Mouse (Mus musculus) MEL (cell line): ENCODE results near the gene Gprc5d. TPM values are rescaled to one million over a fixed set of nuclear protein-coding genes. Genes with fewer than 3 reads are reported as not detected.

Source experiments
- DNase-seq: peaks from one replicate; pipeline ENCODE4 v3.0.0; 2011; ENCODE audit warnings: low read depth, low spot score
- H3K27ac ChIP-seq: 2 replicates; pipeline ENCODE4 v1.5.1; 2012; ENCODE audit warnings: low read depth, mild to moderate bottlenecking, control low read depth, low read length, moderate library complexity; ENCODE audit not compliant: control insufficient read depth
- H3K27me3 ChIP-seq, 2 experiments: fragments of 150-350 bp in 1 of 2; sonication (generic) in 1 of 2; 2 replicates each; pipeline ENCODE4 v1.6.1; 2012; ENCODE audit warnings: low read length in 2 of 2, mild to moderate bottlenecking in 2 of 2, improper control_type of control experiment in 1 of 2, moderate library complexity in 1 of 2; ENCODE audit not compliant: insufficient read depth in 2 of 2, control insufficient read depth in 1 of 2
- H3K36me3 ChIP-seq, 2 experiments: 2 replicates each; pipeline ENCODE4 v1.6.1; 2012 to 2014; ENCODE audit warnings: low read length in 2 of 2, improper control_type of control experiment in 1 of 2, inconsistent platforms in 1 of 2, mild to moderate bottlenecking in 1 of 2; ENCODE audit not compliant: insufficient read depth in 2 of 2, control insufficient read depth in 1 of 2
- H3K4me1 ChIP-seq, 2 experiments: fragments of 150-350 bp in 1 of 2; sonication (generic) in 1 of 2; 2 replicates each; pipeline ENCODE4 v1.6.1; 2012; ENCODE audit warnings: low read length in 2 of 2, improper control_type of control experiment in 1 of 2, mild to moderate bottlenecking in 1 of 2; ENCODE audit not compliant: insufficient read depth in 2 of 2, control insufficient read depth in 1 of 2
- H3K4me3 ChIP-seq, 2 experiments: fragments of 150-350 bp in 1 of 2; sonication (generic) in 1 of 2; 2 replicates each; pipeline ENCODE4 v1.5.1; 2012; ENCODE audit warnings: low read depth in 2 of 2, low read length in 2 of 2, mild to moderate bottlenecking in 2 of 2, moderate library complexity in 2 of 2, control low read depth in 1 of 2, improper control_type of control experiment in 1 of 2; ENCODE audit not compliant: control insufficient read depth in 1 of 2, insufficient read depth in 1 of 2
- H3K79me2 ChIP-seq: 2 replicates; pipeline ENCODE4 v1.6.1; 2012; ENCODE audit warnings: mild to moderate bottlenecking, low read length, moderate library complexity; ENCODE audit not compliant: control insufficient read depth, poor library complexity, insufficient read depth
- H3K9ac ChIP-seq: 2 replicates; pipeline ENCODE4 v1.6.1; 2012; ENCODE audit warnings: low read depth, mild to moderate bottlenecking, control low read depth, low read length, moderate library complexity; ENCODE audit not compliant: control insufficient read depth, poor library complexity, severe bottlenecking
- H3K9me3 ChIP-seq: fragments of 150-350 bp; sonication (generic); replicated peaks from 2 replicates; pipeline ENCODE4 v1.6.1; 2012; ENCODE audit warnings: mild to moderate bottlenecking, low read length, improper control_type of control experiment, moderate library complexity; ENCODE audit not compliant: insufficient read depth
- CHD2 ChIP-seq: IDR thresholded peaks from 2 replicates; pipeline ENCODE4 v1.6.1; 2011; ENCODE audit warnings: low read length, improper control_type of control experiment
- CTCF ChIP-seq, 3 experiments: IDR thresholded peaks in 2 of 3; conservative IDR thresholded peaks in 1 of 3; 2 replicates each; pipeline ENCODE4 v1.5.1; 2011 to 2012; ENCODE audit warnings: low read length in 3 of 3, low read depth in 2 of 3, mild to moderate bottlenecking in 2 of 3, improper control_type of control experiment in 1 of 3, inconsistent platforms in 1 of 3, mixed read lengths in 1 of 3, moderate library complexity in 1 of 3; ENCODE audit not compliant: control insufficient read depth in 1 of 3, insufficient read depth in 1 of 3, poor library complexity in 1 of 3, severe bottlenecking in 1 of 3
- E2F4 ChIP-seq: IDR thresholded peaks from 2 replicates; pipeline ENCODE4 v1.6.1; 2011; ENCODE audit warnings: low read depth, low read length, improper control_type of control experiment, borderline replicate concordance
- ETS1 ChIP-seq: IDR thresholded peaks from 2 replicates; pipeline ENCODE4 v1.6.1; 2012; ENCODE audit warnings: low read depth, mild to moderate bottlenecking, inconsistent platforms, low read length, improper control_type of control experiment, moderate library complexity
- GATA1 ChIP-seq: IDR thresholded peaks from 2 replicates; pipeline ENCODE4 v1.6.1; 2011; ENCODE audit warnings: low read depth, low read length, improper control_type of control experiment
- HCFC1 ChIP-seq: IDR thresholded peaks from 2 replicates; pipeline ENCODE4 v1.6.1; 2012; ENCODE audit warnings: low read depth, mild to moderate bottlenecking, inconsistent platforms, low read length, improper control_type of control experiment, moderate library complexity
- MAFK ChIP-seq: IDR thresholded peaks from 2 replicates; pipeline ENCODE4 v1.6.1; 2011; ENCODE audit warnings: low read depth, mild to moderate bottlenecking, low read length, improper control_type of control experiment, borderline replicate concordance
- MEF2A ChIP-seq: IDR thresholded peaks from 2 replicates; pipeline ENCODE4 v1.6.1; 2014; ENCODE audit warnings: low read depth, mild to moderate bottlenecking, inconsistent platforms, low read length, improper control_type of control experiment; ENCODE audit not compliant: poor library complexity, insufficient replicate concordance, severe bottlenecking; ENCODE audit errors: extremely low read depth
- NRF1 ChIP-seq: IDR thresholded peaks from 2 replicates; pipeline ENCODE4 v1.6.1; 2014; ENCODE audit warnings: low read depth, mild to moderate bottlenecking, inconsistent platforms, low read length, improper control_type of control experiment, moderate library complexity; ENCODE audit not compliant: poor library complexity, insufficient read depth, severe bottlenecking
- TCF12 ChIP-seq: IDR thresholded peaks from 2 replicates; pipeline ENCODE4 v1.6.1; 2014; ENCODE audit warnings: low read depth, mild to moderate bottlenecking, inconsistent platforms, low read length, improper control_type of control experiment, moderate library complexity
- USF1 ChIP-seq: IDR thresholded peaks from 2 replicates; pipeline ENCODE4 v1.6.1; 2014; ENCODE audit warnings: low read depth, mild to moderate bottlenecking, inconsistent platforms, low read length, improper control_type of control experiment, moderate library complexity
- USF2 ChIP-seq, 2 experiments: IDR thresholded peaks; 2 replicates each; pipeline ENCODE4 v1.6.1; 2011 to 2012; ENCODE audit warnings: improper control_type of control experiment in 2 of 2, low read length in 2 of 2, borderline replicate concordance in 1 of 2, inconsistent platforms in 1 of 2, low read depth in 1 of 2, mild to moderate bottlenecking in 1 of 2; ENCODE audit not compliant: insufficient read depth in 1 of 2
- ZMIZ1 ChIP-seq: IDR thresholded peaks from 2 replicates; pipeline ENCODE4 v1.6.1; 2012; ENCODE audit warnings: low read depth, mild to moderate bottlenecking, inconsistent platforms, low read length, improper control_type of control experiment, moderate library complexity
- polyA plus RNA-seq, 2 experiments: library from polyadenylated mRNA; stranded (reverse) in 1 of 2; unstranded in 1 of 2; fragments of >175 nt in 1 of 2; fragments of >200 nt in 1 of 2; gene quantifications; 2 replicates each; pipeline versions ENCODE4 v1.2.1 to v1.2.4; 2012; ENCODE audit warnings: low replicate concordance in 2 of 2, low read depth in 1 of 2; ENCODE audit not compliant: insufficient read length in 2 of 2, insufficient read depth in 1 of 2, missing spikeins in 1 of 2
- total RNA-seq: library from RNA; depleted of rRNA; stranded (reverse); fragments of 300-350 nt; gene quantifications from 2 replicates; pipeline ENCODE4 v1.2.3, GENCODE M21; 2012

Gprc5d gene
- total and polyA plus RNA-seq, 3 experiments: not detected

DNA sequence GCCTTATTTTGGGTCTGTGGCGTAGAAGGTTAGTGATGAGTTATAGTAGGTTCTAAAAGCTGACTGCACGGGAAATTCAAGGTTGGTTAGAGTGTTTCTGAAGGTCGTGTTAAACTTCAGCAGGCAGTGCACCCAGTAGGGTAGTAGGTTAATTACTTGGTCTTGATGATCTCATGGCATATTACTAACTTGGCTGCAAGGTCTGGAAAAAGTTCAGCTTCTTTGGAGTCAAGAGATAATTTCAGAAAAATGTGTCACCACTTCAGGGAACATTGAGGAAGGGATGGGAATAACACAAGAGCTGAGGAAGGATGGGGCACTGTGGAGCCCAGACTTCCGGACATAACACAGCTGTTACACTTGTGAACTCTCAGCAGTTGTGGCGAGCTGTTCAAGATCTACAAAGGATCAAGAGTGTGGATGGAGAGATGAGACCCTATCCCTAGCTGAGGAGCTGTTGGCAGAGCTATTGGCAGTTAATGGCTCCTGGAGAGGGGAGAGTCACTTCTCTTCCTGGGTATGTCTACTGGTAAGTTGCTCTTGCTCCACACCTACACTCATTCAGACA is 15.3 kb downstream of the Gprc5d start:
- H3K4me3 ChIP-seq: no peak overlapping the region
- H3K9me3 ChIP-seq: no peaks in the 10 kb centered on the region
- DNase-seq: no peak
- no peaks in the 10 kb centered on the region; a peak in 1 of 4 replicates for H3K27me3 ChIP-seq
- H3K4me1 ChIP-seq: no peaks in the 10 kb centered on the region
- no peak overlapping the region for H3K27ac ChIP-seq
- H3K9ac ChIP-seq: no peak overlapping the region
- TF ChIP-seq USF2 (IDR thresholded peaks at IDR 0.05; ENCODE audit: borderline replicate concordance in 1 of 2, insufficient read depth in 1 of 2, low read depth in 1 of 2, low read length in 2 of 2): no peak
- no peaks in the 10 kb centered on the region for H3K79me2 ChIP-seq
- H3K36me3 ChIP-seq: no peaks in the 10 kb centered on the region

DNA sequence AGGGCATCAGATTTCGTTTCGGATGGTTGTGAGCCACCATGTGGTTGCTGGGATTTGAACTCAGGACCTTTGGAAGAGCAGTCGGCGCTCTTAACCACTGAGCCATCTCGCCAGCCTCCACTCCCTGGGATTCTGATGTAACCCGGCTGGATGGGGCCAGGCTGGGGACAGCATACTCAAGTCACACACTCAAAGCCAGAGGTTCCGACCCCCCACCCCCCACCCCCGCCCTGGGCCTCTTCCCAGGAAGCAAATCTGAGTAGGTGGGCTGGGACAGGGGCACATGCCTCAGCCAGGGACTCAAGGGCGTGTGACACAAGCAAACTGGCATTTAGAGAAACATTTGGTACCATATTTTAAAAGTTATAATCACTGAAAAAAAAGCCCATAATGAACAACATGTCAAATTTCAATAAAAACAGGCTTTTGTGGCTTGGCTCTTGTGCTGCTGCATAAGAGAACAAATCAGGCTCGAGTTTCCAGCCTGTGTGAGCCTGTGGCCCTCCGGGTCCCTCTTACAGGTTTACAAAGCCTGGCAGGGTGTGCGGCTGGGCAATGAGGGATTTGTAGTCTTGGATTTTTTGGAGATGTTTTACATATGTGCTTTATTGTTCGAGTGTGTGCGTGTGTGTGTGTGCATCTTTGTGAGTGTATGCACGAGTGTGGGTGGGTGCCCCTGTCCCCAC is 17.2 kb downstream of the Gprc5d start:
- Histone ChIP-seq H3K4me3 (no peak overlapping the region), H3K79me2 (no peaks in the 10 kb centered on the region), H3K27ac (no peak overlapping the region), H3K9ac (no peak overlapping the region), H3K27me3 (no peaks in the 10 kb centered on the region; a peak in 1 of 4 replicates), H3K9me3 (no peaks in the 10 kb centered on the region), H3K4me1 (no peaks in the 10 kb centered on the region), H3K36me3 (no peaks in the 10 kb centered on the region)
- no peak for TF ChIP-seq MAFK
- TF ChIP-seq NRF1: no peak
- TF ChIP-seq CHD2: no peak
- TF ChIP-seq HCFC1: no peak
- TF ChIP-seq MEF2A: no peak
- no peak for TF ChIP-seq ETS1
- no peak for TF ChIP-seq E2F4
- TF ChIP-seq GATA1: no peak
- TF ChIP-seq CTCF (IDR thresholded peaks at IDR 0.05 in 2 of 3, conservative IDR thresholded peaks at IDR 0.05 in 1 of 3; ENCODE audit: control insufficient read depth in 1 of 3, insufficient read depth in 1 of 3, low read depth in 2 of 3, low read length in 3 of 3, poor library complexity in 1 of 3, severe bottlenecking in 1 of 3): no peak
- no peak for TF ChIP-seq USF1
- TF ChIP-seq ZMIZ1: no peak
- TF ChIP-seq TCF12: no peak
- DNase-seq: no peak
